Mouse (Mus musculus) brain, embryonic 14.5 days (tissue): ENCODE measurements around the gene Gm19668.
"Not testable (repeated sequence)": the region's sequence is repeated elsewhere in the genome, so short reads cannot be mapped to it uniquely, and the experiment has no call there.

Experiments
- CTCF ChIP-seq: fragments of 200-500 bp; IDR thresholded peaks from 2 replicates; pipeline ENCODE4 v1.5.1; 2012; ENCODE audit warnings: inconsistent platforms, mild to moderate bottlenecking, moderate library complexity, borderline replicate concordance; ENCODE audit not compliant: insufficient read depth, insufficient read length; ENCODE audit errors: extremely low read depth
- POLR2A ChIP-seq: fragments of 200-500 bp; IDR thresholded peaks from 2 replicates; pipeline ENCODE4 v1.6.1; 2012; ENCODE audit warnings: mild to moderate bottlenecking, inconsistent platforms, borderline replicate concordance; ENCODE audit not compliant: poor library complexity, insufficient read depth, insufficient read length, severe bottlenecking; ENCODE audit errors: extremely low read depth

- not testable (repeated sequence) for TF ChIP-seq CTCF, POLR2A
Measured at GRCm38 (mm10) chr10:77798164-77798920, 591 bp downstream of the Gm19668 start.
